9 mouse cellular contexts compared by ENCODE assay signal in genomic region chr12:21132537-21132936, GRCm38 (mm10).
A peak's percentile ranks its signal among the peaks of the same experiment; 100 is the strongest.
DNase-seq lines count a peak whose midpoint lies in the region; ATAC-seq lines count a peak whose summit lies in the region.
"Had no signal": no experiment of that assay in that cellular context is flagged by ENCODE, and none has a peak within 500 bp of the region (broad histone marks: within the 10 kb centered on the region; RNA-seq: fewer than 3 reads in every experiment).

No protein-coding gene starts in this region.

- H3K9me3 ChIP-seq in heart, embryonic 14.5 days (ENCODE audit: control insufficient read depth, low read length) = no peaks in the 10 kb centered on the region
- H3K9me3 ChIP-seq in megakaryocyte, embryonic 14.5 days = no peaks in the 10 kb centered on the region
- H3K9me3 ChIP-seq: forebrain, embryonic 13.5 days had no signal

- no peak overlapping the region for H3K4me3 ChIP-seq in heart, embryonic 14.5 days (ENCODE audit: control insufficient read depth in 1 of 2, insufficient read depth in 1 of 2, low read depth in 1 of 2, low read length in 2 of 2)
- H3K4me3 ChIP-seq in megakaryocyte, embryonic 14.5 days (replicated peaks) = peak overlapping the region; percentile 25
- H3K4me3 ChIP-seq: forebrain, embryonic 13.5 days had no signal

- no peak overlapping the region; the same call in 1 of the 2 replicates for H3K9ac ChIP-seq in heart, embryonic 14.5 days (ENCODE audit: low read length)
- H3K9ac ChIP-seq: forebrain, embryonic 13.5 days had no signal

- H3K27me3 ChIP-seq in heart, embryonic 14.5 days (ENCODE audit: control insufficient read depth, insufficient read depth, low read length) = no peaks in the 10 kb centered on the region
- no peaks in the 10 kb centered on the region for H3K27me3 ChIP-seq in megakaryocyte, embryonic 14.5 days (replicated peaks)
- H3K27me3 ChIP-seq: forebrain, embryonic 13.5 days had no signal

- ATAC-seq in heart, embryonic 14.5 days (ENCODE audit: insufficient number of reproducible peaks, insufficient read depth, low FRiP score, low read depth) = no peak
- no peak for ATAC-seq in megakaryocyte, adult 5-6 weeks (ENCODE audit: poor library complexity, severe bottlenecking)
- ATAC-seq: forebrain, embryonic 13.5 days had no signal

- WGBS in heart, embryonic 14.5 days = 17% methylated on average over 10 of the region's 10 CpGs

- peak overlapping the region; percentile 36 to 46 for H3K27ac ChIP-seq in heart, embryonic 14.5 days (replicated peaks in 1 of 2; ENCODE audit: control insufficient read depth in 1 of 2, insufficient read depth in 1 of 2, low read depth in 2 of 2, low read length in 2 of 2)
- H3K27ac ChIP-seq: forebrain, embryonic 13.5 days had no signal

- H3K4me2 ChIP-seq in heart, embryonic 14.5 days (ENCODE audit: low read length) = peak overlapping the region; percentile 49
- H3K4me2 ChIP-seq: forebrain, embryonic 13.5 days had no signal

- H3K36me3 ChIP-seq in heart, embryonic 14.5 days (ENCODE audit: control insufficient read depth, insufficient read depth, low read length) = no peaks in the 10 kb centered on the region
- H3K36me3 ChIP-seq in megakaryocyte, embryonic 14.5 days (replicated peaks; ENCODE audit: low read length) = peaks cover 19% of the 10 kb centered on the region

- DNase-seq in heart, adult 8-10 months (ENCODE audit: low spot score) = no peak
- DNase-seq in cerebellum, postnatal 14 days = peak; percentile 72 to 82
- DNase-seq in kidney, postnatal 25 days = peak; percentile 46 to 47
- no peak for DNase-seq in right cerebral cortex, adult 2 months (ENCODE audit: low spot score in 2 of 2)
- DNase-seq in right cerebral cortex, adult 18-20 months = no peak

- H3K4me1 ChIP-seq in heart, embryonic 14.5 days (ENCODE audit: control insufficient read depth in 2 of 2, insufficient read depth in 2 of 2, low read length in 2 of 2) = peaks cover 52 to 78% of the 10 kb centered on the region in 2 experiments
- H3K4me1 ChIP-seq in megakaryocyte, embryonic 14.5 days = peaks cover 100% of the 10 kb centered on the region

Comparison
In these comparisons a context has a peak if more than half of its experiments do, and no peak if none do; other contexts are left out.
1. DNase-seq: peak in cerebellum, postnatal 14 days (2 of 2) and kidney, postnatal 25 days (2 of 2); none in heart, adult 8-10 months (single experiment), right cerebral cortex, adult 2 months (0 of 2) and right cerebral cortex, adult 18-20 months (single experiment).